Mouse (Mus musculus) small intestine, adult 2 months (tissue): ENCODE results near the gene Gm49711. TPM values are rescaled to one million over a fixed set of nuclear protein-coding genes. Genes with fewer than 3 reads are reported as not detected.

Source experiments
- H3K27ac ChIP-seq: fragments of 200-500 bp; 2 replicates; pipeline ENCODE4 v1.5.1; 2012; ENCODE audit warnings: low read depth, low read length, control low read depth, inconsistent platforms; ENCODE audit not compliant: insufficient read depth
- H3K27me3 ChIP-seq: fragments of 200-500 bp; 2 replicates; pipeline ENCODE4 v1.6.1; 2012; ENCODE audit warnings: mild to moderate bottlenecking, moderate library complexity, low read length, inconsistent platforms; ENCODE audit not compliant: control insufficient read depth, insufficient read depth
- H3K36me3 ChIP-seq: fragments of 200-500 bp; 2 replicates; pipeline ENCODE4 v1.6.1; 2012; ENCODE audit warnings: mild to moderate bottlenecking, low read length, control low read depth, inconsistent platforms; ENCODE audit not compliant: control insufficient read depth, insufficient read depth
- H3K4me1 ChIP-seq: fragments of 200-500 bp; 2 replicates; pipeline ENCODE4 v1.6.1; 2012; ENCODE audit warnings: low read length, inconsistent platforms, mixed read lengths; ENCODE audit not compliant: control insufficient read depth, insufficient read depth, insufficient read length
- H3K4me3 ChIP-seq: fragments of 200-500 bp; 2 replicates; pipeline ENCODE4 v1.5.1; 2012; ENCODE audit warnings: low read depth, mild to moderate bottlenecking, control low read depth, inconsistent platforms, low read length, moderate library complexity
- CTCF ChIP-seq: fragments of 200-500 bp; IDR thresholded peaks from 2 replicates; pipeline ENCODE4 v1.5.1; 2012; ENCODE audit warnings: low read depth, mild to moderate bottlenecking, control low read depth, inconsistent platforms, low read length, moderate library complexity, mixed read lengths; ENCODE audit not compliant: insufficient replicate concordance, insufficient read length; ENCODE audit errors: extremely low read depth
- POLR2A ChIP-seq: fragments of 200-500 bp; IDR thresholded peaks from 2 replicates; pipeline ENCODE4 v1.6.1; 2012; ENCODE audit warnings: low read depth, mild to moderate bottlenecking, control low read depth, inconsistent platforms, low read length, moderate library complexity
- WGBS: fragments of 180-500 bp; shearing (Covaris S2); methylation state at CpG from one replicate; pipeline ENCODE4 v1.1.7; 2018; 5-methylcytosine and 5-hydroxymethylcytosine counted together
- polyA plus RNA-seq: library from polyadenylated mRNA; depleted of rRNA; stranded (reverse); fragments of >200 nt; gene quantifications from 2 replicates; pipeline ENCODE4 v1.2.3, GENCODE M21; 2012

Gene Gm49711
- polyA plus RNA-seq, 1 experiment, result not detected

GRCm38 (mm10) chr16:92033286-92033685 lies 24.8 kb upstream of the Gm49711 start:
- Histone ChIP-seq H3K4me1 (peaks cover 7% of the 10 kb centered on the region; the same call in 1 of the 2 replicates), H3K4me3 (no peak overlapping the region), H3K27me3 (no peaks in the 10 kb centered on the region), H3K36me3 (no peaks in the 10 kb centered on the region), H3K27ac (no peak overlapping the region)
- TF ChIP-seq CTCF, result no peak
- WGBS, result 87% methylated on average over 3 of the region's 3 CpGs

DNA sequence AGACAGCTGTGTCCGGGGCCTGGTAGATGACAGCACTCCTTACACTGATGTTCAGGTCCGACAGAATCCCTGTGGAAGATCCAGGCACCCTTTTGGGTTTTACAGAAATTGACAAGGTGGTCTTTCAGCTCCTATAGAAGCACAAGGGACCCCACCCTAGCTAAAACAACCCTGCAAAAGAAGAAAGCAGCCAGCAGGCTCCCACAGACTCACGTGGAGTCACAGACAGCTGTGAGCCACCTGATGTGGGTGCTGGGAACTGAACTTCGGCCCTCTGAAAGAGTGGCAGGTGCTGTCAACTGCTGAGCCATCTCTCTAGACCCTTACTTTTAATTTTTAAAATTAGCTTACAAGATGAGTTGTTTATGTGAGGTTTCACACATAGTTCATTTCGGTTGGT lies 23.4 kb upstream of the Gm49711 start:
- no peaks in the 10 kb centered on the region for H3K36me3 ChIP-seq
- H3K27ac ChIP-seq, result no peak overlapping the region
- no peak overlapping the region for H3K4me3 ChIP-seq
- WGBS, result 74% methylated on average over 5 of the region's 5 CpGs
- no peak for TF ChIP-seq POLR2A
- no peak for TF ChIP-seq CTCF
- H3K4me1 ChIP-seq, result peaks cover 13% of the 10 kb centered on the region
- no peaks in the 10 kb centered on the region for H3K27me3 ChIP-seq

DNA sequence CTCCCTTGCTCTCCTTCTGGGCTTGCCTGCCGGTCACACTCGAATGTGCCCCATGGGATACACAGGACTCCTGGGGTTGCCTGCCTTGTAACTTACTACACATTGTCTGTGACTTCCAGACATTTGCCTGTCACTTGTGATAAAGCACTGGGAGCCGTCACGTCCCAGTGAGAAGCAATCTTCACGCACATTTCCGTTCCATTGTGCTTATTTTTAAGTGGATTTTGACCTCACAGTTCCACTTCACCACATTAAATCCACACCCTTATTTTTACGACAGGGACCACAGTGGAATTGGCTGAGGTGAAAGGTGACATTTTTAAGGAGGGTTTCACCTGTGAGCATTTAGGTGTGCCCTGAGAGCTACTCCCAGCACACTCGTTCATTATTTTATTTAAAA lies 21.4 kb upstream of the Gm49711 start:
- Histone ChIP-seq H3K4me3 (no peak overlapping the region), H3K27ac (no peak overlapping the region), H3K4me1 (peaks cover 13% of the 10 kb centered on the region), H3K36me3 (no peaks in the 10 kb centered on the region), H3K27me3 (no peaks in the 10 kb centered on the region)
- TF ChIP-seq CTCF, result no peak
- no peak for TF ChIP-seq POLR2A
- WGBS, result 33% methylated on average over 8 of the region's 8 CpGs

- WGBS, result 80% methylated on average over 21 of the region's 21 CpGs
- Histone ChIP-seq H3K4me3 (no peak overlapping the region), H3K27ac (no peak overlapping the region), H3K36me3 (no peaks in the 10 kb centered on the region), H3K4me1 (peaks cover 13% of the 10 kb centered on the region), H3K27me3 (no peaks in the 10 kb centered on the region)
- TF ChIP-seq CTCF, result no peak
- TF ChIP-seq POLR2A, result no peak
Measured at GRCm38 (mm10) chr16:92037891-92038607, 20.1 kb upstream of the Gm49711 start.

GRCm38 (mm10) chr16:92039421-92039820 lies 18.7 kb upstream of the Gm49711 start:
- Histone ChIP-seq H3K4me3 (no peak overlapping the region), H3K27ac (no peak overlapping the region), H3K36me3 (no peaks in the 10 kb centered on the region), H3K4me1 (peaks cover 13% of the 10 kb centered on the region), H3K27me3 (no peaks in the 10 kb centered on the region)
- 56% methylated on average over 7 of the region's 7 CpGs for WGBS
- TF ChIP-seq POLR2A (no peak), CTCF (no peak)

GRCm38 (mm10) chr16:92039966-92040365 lies 18.1 kb upstream of the Gm49711 start:
- Histone ChIP-seq H3K27ac (no peak overlapping the region), H3K36me3 (no peaks in the 10 kb centered on the region), H3K4me3 (no peak overlapping the region), H3K27me3 (no peaks in the 10 kb centered on the region), H3K4me1 (peaks cover 13% of the 10 kb centered on the region)
- 94% methylated on average over 11 of the region's 11 CpGs for WGBS
- no peak for TF ChIP-seq POLR2A

DNA sequence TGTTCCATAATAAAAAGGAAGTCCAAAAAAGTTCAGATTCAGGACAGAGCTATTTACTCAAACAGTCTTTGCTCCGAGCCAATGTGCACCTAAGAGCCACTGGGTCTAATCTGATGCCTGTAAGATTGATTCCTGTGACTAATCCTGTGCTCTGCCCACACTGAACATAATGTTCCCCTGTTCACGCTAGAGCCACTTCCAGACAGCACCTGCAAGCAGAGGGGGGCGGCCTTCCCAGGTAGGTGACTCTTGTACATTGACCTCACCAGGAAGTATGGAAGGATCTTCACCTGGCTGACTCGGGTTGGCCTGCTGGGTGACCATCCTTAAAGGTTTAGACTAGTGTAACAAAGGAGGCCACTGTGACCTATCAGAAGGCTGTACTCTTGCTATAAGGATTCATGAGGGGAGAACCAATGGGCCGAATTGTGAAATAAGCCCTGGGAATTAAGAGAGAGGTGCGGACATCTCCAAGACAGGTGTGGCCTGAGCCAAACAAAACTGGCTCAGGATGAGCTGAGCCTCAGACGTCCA lies 6.3 kb upstream of the Gm49711 start:
- TF ChIP-seq CTCF, result no peak
- no peak for TF ChIP-seq POLR2A
- WGBS, result 48% methylated on average over 7 of the region's 7 CpGs

GRCm38 (mm10) chr16:92052569-92052968 lies 5.5 kb upstream of the Gm49711 start:
- WGBS, result 84% methylated on average over 10 of the region's 10 CpGs
- H3K4me1 ChIP-seq, result peaks cover 3% of the 10 kb centered on the region
- no peak overlapping the region for H3K27ac ChIP-seq
- H3K27me3 ChIP-seq, result no peaks in the 10 kb centered on the region
- TF ChIP-seq CTCF (no peak), POLR2A (no peak)
- no peaks in the 10 kb centered on the region for H3K36me3 ChIP-seq
- H3K4me3 ChIP-seq, result no peak overlapping the region

More for the DNA sequence above, 6.3 kb upstream of the Gm49711 start:
- Histone ChIP-seq H3K27me3 (no peaks in the 10 kb centered on the region), H3K36me3 (no peaks in the 10 kb centered on the region), H3K4me1 (peaks cover 3% of the 10 kb centered on the region), H3K4me3 (no peak overlapping the region), H3K27ac (no peak overlapping the region)
